24 mouse cellular contexts compared by ENCODE assay signal in genomic region chr1:168332056-168332455, GRCm38 (mm10).
"Had no signal": no experiment of that assay in that cellular context is flagged by ENCODE, and none has a peak within 500 bp of the region (broad histone marks: within the 10 kb centered on the region; RNA-seq: fewer than 3 reads in every experiment).

No protein-coding gene starts in this region.

- H3K9ac ChIP-seq: heart, embryonic 12.5 days; hindbrain, embryonic 12.5 days; hindbrain, embryonic 14.5 days; intestine, embryonic 15.5 days; limb, embryonic 13.5 days; limb, embryonic 15.5 days; liver, embryonic 12.5 days; liver, embryonic 14.5 days had no signal

- H3K4me3 ChIP-seq: gastrocnemius, adult 2 months; heart, embryonic 10.5 days; heart, embryonic 12.5 days; hindbrain, embryonic 10.5 days; hindbrain, embryonic 12.5 days; intestine, embryonic 15.5 days; limb, embryonic 13.5 days; limb, embryonic 15.5 days; liver, embryonic 12.5 days had no signal

- ATAC-seq: forebrain, embryonic 16.5 days; hindbrain, embryonic 16.5 days; inflammation-experienced regulatory T-cells, adult 6 months; intestine, embryonic 15.5 days; intestine, postnatal 0 days; liver, embryonic 12.5 days had no signal

- H3K9me3 ChIP-seq: heart, embryonic 10.5 days; heart, embryonic 12.5 days; hindbrain, embryonic 10.5 days; hindbrain, embryonic 12.5 days; intestine, embryonic 15.5 days; limb, embryonic 13.5 days; limb, embryonic 15.5 days; liver, embryonic 12.5 days had no signal

- H3K4me2 ChIP-seq: heart, embryonic 12.5 days; hindbrain, embryonic 12.5 days; hindbrain, embryonic 14.5 days; intestine, embryonic 15.5 days; limb, embryonic 13.5 days; limb, embryonic 15.5 days; liver, embryonic 12.5 days had no signal

- H3K27ac ChIP-seq: gastrocnemius, adult 2 months; heart, embryonic 10.5 days; hindbrain, embryonic 10.5 days; hindbrain, embryonic 12.5 days; hindbrain, embryonic 14.5 days; intestine, embryonic 15.5 days; limb, embryonic 13.5 days; limb, embryonic 15.5 days; liver, embryonic 12.5 days; liver, embryonic 14.5 days had no signal

- H3K27me3 ChIP-seq: heart, embryonic 12.5 days; hindbrain, embryonic 12.5 days; intestine, embryonic 15.5 days; limb, embryonic 13.5 days; limb, embryonic 15.5 days; liver, embryonic 12.5 days had no signal

- DNase-seq: gastrocnemius, adult 2 months; gastrocnemius, postnatal 10 days; gastrocnemius, postnatal 25 days; heart, adult 18-20 months; heart, postnatal 10 days; heart, postnatal 4 days; layer of hippocampus, adult 9-11 months; layer of hippocampus, postnatal 36 days; left cerebral cortex, postnatal 4 days; lung, adult 18-20 months had no signal

- H3K36me3 ChIP-seq: intestine, embryonic 15.5 days; limb, embryonic 15.5 days; liver, embryonic 12.5 days had no signal
